Mouse (Mus musculus): ENCODE results near the gene Numbl.
"Not testable (repeated sequence)": the region's sequence is repeated elsewhere in the genome, so short reads cannot be mapped to it uniquely, and the experiment has no call there.

The Numbl gene

DNA sequence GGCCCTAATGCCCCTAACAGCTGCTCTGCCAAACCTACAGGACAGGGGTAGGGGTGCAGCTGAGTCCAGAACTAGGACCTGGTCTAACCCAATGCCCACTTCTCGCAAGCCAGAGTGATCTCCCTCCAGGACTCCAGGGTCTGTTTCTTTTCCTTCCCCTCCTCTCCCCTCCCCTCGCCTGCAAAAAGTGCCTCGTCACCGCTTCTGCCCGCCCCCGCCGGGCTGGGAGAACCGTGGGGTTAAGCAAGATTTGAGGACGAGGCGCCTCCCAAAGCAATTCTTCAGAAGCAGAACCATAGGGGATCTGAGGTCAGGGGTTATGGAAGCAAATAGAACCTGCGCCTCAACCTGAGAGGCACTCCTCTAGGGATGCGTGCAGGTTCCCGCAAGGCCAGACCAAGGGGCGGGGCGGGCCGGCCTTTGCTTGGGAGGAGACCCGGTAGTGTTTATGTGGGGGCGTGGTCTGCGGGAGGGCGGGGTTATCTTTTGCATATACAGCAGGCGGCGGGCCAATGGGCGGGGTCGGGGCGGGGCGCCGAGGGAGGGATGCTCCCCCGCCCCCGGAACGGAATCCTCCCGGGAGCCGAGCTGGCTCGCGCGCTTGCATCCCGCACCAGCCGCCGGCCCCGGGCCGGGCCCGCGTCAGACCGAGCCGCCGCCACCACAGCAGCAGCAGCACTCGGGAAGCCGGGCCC lies at the start of gene Numbl:
Gene Numbl (plus strand): TSS at position 229 of the 695 bp plus-strand sequence.
- DNase-seq (ENCODE audit: low read depth, low spot score), result peak; percentile 86

DNA sequence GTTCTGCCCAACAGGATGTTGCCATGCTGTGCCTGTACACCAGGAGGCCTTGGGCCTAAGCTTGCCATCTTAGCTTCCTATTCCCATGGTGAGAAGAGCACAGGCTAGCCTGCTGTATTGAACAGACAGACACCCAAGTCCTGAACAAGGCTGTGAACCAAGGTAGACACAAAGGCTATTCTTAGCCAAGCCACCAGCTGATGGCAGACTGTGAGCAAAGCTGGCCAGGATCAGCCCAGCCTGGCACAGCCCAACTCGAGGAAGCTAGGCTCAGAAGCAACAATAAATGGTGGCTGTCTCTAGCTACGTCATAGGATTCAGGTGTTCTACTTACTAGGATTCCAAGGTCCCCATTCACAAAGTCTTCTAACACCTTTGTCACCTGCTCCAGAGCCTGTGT lies 45.6 kb upstream of the Numbl start:
- no peak for DNase-seq (ENCODE audit: low read depth, low spot score)

- DNase-seq (ENCODE audit: low read depth, low spot score), result peak; percentile 83
Measured at GRCm38 (mm10) chr7:27218586-27218985, 39.6 kb upstream of the Numbl start.

DNA sequence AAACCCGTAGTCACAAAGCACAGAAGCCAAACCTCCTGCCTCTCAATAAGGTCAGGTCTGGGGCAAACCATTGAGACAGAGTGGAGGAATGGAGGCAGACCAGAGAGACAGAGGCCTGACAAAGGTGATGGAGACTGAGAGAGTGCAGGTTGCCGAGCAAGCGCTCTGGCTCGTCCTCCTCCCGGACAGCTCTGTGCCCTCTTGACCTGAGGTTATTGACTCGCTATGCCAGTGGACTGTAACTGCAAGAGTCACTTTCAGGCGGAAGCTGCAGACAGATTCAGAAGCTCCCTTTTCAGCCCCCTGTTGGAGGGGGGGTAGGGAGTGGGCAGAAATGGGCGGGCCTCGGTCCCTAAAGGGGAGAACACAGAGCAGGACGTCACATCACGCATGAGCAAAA lies 38.3 kb upstream of the Numbl start:
- DNase-seq (ENCODE audit: low read depth, low spot score), result no peak

GRCm38 (mm10) chr7:27221939-27222338 lies 36.3 kb upstream of the Numbl start:
- no peak for DNase-seq (ENCODE audit: low read depth, low spot score)

- no peak for DNase-seq (ENCODE audit: low read depth, low spot score)
Measured at GRCm38 (mm10) chr7:27222538-27222937, 35.7 kb upstream of the Numbl start.

DNA sequence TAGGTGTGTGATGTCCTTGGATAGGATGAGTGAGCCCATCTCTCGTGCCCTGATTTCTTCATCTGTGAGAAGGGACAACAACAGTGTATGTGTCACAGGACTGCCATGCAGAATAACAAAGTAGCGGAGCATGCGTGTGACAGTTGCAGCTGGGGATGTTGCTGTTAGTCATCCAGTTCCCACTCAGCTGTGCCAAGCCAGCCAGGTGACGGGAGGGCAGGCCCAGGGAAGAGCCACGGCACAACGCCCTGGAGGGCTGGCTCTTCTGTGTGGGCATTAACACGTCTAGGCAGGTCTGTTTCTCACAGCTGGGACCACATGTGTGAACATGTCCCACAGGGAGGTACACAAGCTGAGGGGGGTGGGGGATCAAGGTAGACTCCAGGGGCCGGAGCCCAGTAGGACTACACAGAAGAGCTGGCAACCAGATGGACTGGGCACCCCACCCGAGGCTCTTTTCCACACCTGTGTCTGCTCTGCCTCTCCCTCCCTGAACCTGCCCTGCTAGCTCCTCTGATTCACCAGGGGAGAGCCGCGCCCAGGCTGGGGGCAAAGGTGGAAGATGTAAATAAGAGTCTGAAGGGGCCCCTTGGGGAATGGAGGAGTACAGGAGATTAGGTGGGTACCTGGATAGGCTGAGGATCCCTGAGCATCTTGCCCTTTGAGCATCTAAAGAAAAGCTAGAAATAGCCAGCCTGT lies 33.2 kb upstream of the Numbl start:
- DNase-seq (ENCODE audit: low read depth, low spot score), result no peak

DNA sequence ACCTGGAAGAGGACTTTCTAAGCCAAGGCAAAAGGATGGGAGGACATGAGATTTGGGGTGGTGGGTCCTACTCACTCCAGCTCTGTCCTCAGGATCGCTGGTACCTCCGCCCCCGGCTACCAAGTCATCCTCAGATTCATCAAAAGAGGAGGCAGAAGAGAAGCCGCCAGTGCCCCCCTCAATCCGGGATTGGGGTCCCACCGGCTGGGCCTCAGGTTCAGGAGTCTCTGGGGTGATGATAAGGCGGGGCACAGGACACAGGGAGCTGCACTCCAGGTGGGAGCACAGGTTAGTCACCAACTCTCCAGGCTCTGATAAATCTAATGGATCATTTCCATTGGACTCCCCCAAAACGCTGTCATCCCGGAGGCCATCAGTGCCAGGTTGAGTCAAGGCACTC lies 31.0 kb upstream of the Numbl start:
- no peak for DNase-seq (ENCODE audit: low read depth, low spot score)

DNA sequence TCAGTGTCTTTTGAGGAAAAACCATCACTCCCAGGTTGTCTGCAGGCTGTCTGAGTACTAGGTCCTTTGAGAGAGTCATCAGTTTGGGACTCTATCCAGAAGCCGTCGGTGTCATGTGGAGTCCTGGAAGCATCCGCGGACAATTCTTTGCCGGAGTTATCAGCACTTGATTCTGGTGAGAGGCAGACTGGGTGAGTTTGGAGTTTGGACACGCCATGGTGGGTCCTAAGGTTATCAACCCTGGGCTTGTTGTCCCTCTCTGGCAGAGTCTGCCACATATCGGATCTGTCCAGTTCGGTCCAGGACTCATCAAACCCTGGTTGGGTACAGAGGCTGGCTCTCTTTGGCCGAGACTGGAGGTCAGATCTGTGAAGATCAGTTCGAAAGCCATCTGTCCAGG lies 30.6 kb upstream of the Numbl start:
- DNase-seq (ENCODE audit: low read depth, low spot score), result peak; percentile 53

DNA sequence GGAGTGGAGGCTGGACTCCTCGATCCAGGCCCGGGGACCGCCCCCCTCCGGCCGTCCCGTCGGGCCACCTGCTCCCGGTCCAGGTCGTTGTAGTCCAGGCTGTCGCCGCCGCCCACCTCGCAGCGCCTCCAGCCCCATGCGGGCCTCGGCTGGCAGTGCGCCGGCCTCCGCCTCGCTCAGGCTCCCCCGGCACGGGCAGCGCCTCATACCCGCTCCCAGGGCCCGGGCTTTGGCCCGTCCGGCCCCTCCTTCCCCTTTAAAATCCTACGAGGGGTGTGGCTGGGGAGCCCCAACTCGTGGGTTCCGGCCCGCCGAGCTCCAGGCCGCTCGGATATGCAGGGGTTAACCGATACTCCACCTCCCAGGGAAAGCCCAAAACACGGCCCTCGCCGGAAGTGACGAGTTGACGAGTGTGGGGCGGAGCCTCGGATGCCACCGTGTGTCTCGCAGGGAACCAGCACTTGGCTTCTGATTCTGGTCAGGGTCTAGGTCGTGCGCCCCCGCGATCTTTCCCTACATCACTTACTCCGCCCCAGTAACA lies 29.9 kb upstream of the Numbl start, which contains the start of gene Itpkc:
Gene Itpkc (minus strand): TSS at position 381 of the 541 bp plus-strand sequence.
- peak; percentile 89 for DNase-seq (ENCODE audit: low read depth, low spot score)

DNA sequence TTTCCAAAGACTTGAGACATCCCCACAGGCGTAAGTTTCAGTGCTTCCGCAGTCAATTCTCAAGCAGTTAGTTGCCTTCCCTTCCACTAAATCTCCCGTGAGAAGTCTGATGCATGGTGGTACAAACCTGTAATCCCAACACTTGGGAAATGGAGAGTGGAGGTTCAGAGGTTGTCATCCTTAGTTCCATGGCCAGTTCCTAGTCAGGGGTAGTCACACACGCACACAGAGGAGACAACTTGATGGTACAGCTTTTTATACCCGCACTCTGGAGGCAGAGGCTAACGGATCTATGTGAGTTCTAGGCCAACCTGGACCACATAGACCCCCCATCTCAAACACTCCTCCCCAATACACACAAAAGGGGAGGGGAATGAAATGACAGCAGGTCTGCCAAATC lies 29.4 kb upstream of the Numbl start:
- no peak for DNase-seq (ENCODE audit: low read depth, low spot score)

- no peak for DNase-seq (ENCODE audit: low read depth, low spot score)
Measured at GRCm38 (mm10) chr7:27230781-27231180, 27.5 kb upstream of the Numbl start.

- peak; percentile 95 for DNase-seq (ENCODE audit: low read depth, low spot score)
Measured at GRCm38 (mm10) chr7:27231693-27232331, 26.4 kb upstream of the Numbl start.

GRCm38 (mm10) chr7:27232781-27233281 lies 25.4 kb upstream of the Numbl start, which contains the start of gene Coq8b:
TSS of gene Coq8b (plus strand) at chr7:27233023.
- DNase-seq (ENCODE audit: low read depth, low spot score), result peak; percentile 95

DNA sequence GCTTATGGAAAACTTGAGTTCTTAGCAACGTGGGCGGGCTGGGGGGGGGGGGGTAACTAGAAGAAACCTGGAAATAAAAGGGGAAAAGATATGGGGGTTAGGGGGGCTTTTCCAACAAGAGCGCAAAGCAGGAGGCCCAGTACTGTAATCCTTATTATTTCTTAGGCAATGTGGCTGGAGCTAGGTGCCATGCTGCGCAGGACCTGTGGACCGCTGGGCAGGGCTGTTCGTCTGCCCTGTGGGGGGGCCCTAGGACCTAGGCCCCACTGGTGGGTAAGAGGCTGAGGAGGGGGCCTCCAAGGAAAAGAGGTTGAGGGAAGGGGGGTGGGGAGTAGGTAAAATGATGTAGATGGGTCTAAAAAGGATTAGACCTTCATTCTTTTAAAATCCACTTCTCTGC lies 24.9 kb upstream of the Numbl start:
- DNase-seq (ENCODE audit: low read depth, low spot score), result no peak

- DNase-seq (ENCODE audit: low read depth, low spot score), result no peak
Measured at GRCm38 (mm10) chr7:27235726-27236125, 22.5 kb upstream of the Numbl start.

- no peak for DNase-seq (ENCODE audit: low read depth, low spot score)
Measured at GRCm38 (mm10) chr7:27237527-27237926, 20.7 kb upstream of the Numbl start.

DNA sequence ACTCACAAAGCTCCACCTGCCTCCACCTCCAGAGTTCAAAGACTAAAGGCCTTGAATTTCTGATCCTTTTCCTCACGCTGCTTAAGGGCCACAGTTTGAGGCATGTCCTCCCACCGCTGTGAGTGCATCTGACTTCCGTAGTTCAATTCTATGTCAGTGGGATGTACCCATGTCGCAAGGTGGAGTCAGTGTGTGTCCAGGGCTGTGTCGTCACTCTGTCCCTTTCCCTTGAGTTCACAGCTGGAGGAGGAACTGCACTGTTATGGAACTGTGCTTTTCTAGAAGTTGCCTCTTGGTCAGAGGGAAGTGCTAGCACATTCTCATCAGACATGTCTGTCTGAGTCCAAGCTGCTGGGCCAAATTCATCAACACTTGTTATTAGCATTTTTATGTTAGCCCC lies 19.7 kb upstream of the Numbl start:
- DNase-seq (ENCODE audit: low read depth, low spot score), result no peak

DNA sequence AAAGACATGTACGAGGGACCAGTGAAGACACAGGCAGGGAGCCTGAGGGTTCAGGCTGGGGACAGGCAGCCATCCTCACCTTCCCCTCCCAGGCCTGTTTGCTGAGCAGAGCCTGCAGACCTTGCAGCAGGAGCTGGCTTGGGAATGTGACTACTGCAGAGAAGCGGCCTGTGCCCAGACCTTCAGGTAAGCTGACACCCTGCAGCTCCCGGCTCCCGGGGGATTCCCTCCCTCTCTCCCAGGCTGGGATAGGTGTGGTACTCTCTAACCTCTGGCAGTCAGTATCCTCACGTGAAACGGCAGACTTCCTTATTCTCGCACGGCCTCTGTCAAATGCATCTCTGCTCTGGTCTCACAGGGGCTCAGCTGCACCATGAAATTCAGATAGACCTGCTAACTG lies 15.0 kb upstream of the Numbl start:
- no peak for DNase-seq (ENCODE audit: low read depth, low spot score)

- DNase-seq (ENCODE audit: low read depth, low spot score), result not testable (repeated sequence)
Measured at GRCm38 (mm10) chr7:27244088-27244487, 14.1 kb upstream of the Numbl start.

DNA sequence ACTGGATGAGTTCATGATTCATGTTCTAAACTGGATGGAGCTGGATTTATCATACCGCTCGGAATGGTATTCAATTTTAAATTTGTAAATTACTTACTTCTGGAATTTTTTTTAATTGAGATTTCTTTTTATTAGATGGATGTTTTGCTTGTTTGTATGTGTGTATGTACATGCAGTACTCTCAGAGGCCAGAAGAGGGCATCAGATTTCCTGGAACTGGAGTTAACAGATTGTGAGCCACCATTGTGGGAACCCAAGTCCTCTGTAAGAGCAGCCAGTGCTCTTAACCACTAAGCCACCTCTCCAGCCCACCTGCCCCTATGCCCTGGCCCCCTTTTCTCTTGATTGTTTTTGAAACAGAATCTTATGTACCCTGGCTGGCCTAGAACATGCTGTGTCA lies 9.1 kb upstream of the Numbl start:
- peak; percentile 54 for DNase-seq (ENCODE audit: low read depth, low spot score)

GRCm38 (mm10) chr7:27249928-27250327 lies 8.3 kb upstream of the Numbl start:
- DNase-seq (ENCODE audit: low read depth, low spot score), result no peak

Measured in 3T3-L1 (cell line).